Mouse (Mus musculus): ENCODE data around the gene Eps8. TPM values are rescaled to one million over a fixed set of nuclear protein-coding genes. Genes with fewer than 3 reads are reported as not detected.

Gene Eps8
- polyA plus RNA-seq, 1 experiment from 2014 or later: 1.7 TPM

DNA sequence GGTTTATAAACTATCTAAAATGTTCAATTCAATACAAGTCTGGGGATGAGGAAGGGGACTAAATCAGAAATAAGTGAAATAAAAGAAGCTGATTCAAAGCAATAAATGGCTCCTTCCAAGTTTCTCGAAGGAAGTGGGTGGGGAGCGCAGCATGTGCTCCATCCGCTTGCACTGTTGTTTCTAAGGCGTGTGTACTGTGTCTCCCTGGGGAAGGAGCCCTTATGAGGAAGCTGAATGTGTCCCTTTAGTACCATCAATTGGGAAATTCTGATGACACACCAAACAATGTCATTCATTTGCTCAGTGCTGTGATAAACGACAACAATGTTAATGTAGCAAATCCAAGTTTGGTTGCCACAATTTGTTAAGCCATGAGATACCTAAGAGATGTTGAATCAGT lies 33.0 kb upstream of the Eps8 start:
- no peaks in the 10 kb centered on the region for H3K9me3 ChIP-seq (replicated peaks)
- no peak overlapping the region for H3K4me3 ChIP-seq (replicated peaks)
- DNase-seq (no peak), ATAC-seq (ENCODE audit: low read depth) (no peak)
- no peaks in the 10 kb centered on the region for H3K4me1 ChIP-seq (replicated peaks)
- H3K27me3 ChIP-seq: no peaks in the 10 kb centered on the region
- 75% methylated on average over 5 of the region's 5 CpGs for WGBS (ENCODE audit: insufficient replicate concordance)
- H3K4me2 ChIP-seq: no peak overlapping the region
- H3K27ac ChIP-seq: no peak overlapping the region
- no peak overlapping the region for H3K9ac ChIP-seq
- no peaks in the 10 kb centered on the region for H3K36me3 ChIP-seq

GRCm38 (mm10) chr6:137682629-137683028 lies 28.0 kb upstream of the Eps8 start:
- WGBS (ENCODE audit: insufficient replicate concordance): 45% methylated on average over 2 of the region's 2 CpGs
- Histone ChIP-seq H3K4me1 (replicated peaks) (no peaks in the 10 kb centered on the region), H3K27me3 (no peaks in the 10 kb centered on the region), H3K36me3 (no peaks in the 10 kb centered on the region), H3K9ac (no peak overlapping the region), H3K27ac (no peak overlapping the region), H3K4me2 (no peak overlapping the region), H3K9me3 (replicated peaks) (no peaks in the 10 kb centered on the region), H3K4me3 (replicated peaks) (no peak overlapping the region)
- ATAC-seq (ENCODE audit: low read depth) (no peak), DNase-seq (no peak)

GRCm38 (mm10) chr6:137681000-137681399 lies 26.3 kb upstream of the Eps8 start:
- H3K27me3 ChIP-seq: no peaks in the 10 kb centered on the region
- no peak overlapping the region for H3K4me2 ChIP-seq
- H3K9ac ChIP-seq: no peak overlapping the region
- no peaks in the 10 kb centered on the region for H3K36me3 ChIP-seq
- ATAC-seq (ENCODE audit: low read depth) (no peak), DNase-seq (no peak)
- H3K4me3 ChIP-seq (replicated peaks): no peak overlapping the region
- H3K27ac ChIP-seq: no peak overlapping the region
- H3K4me1 ChIP-seq (replicated peaks): no peaks in the 10 kb centered on the region
- 65% methylated on average over 2 of the region's 2 CpGs for WGBS (ENCODE audit: insufficient replicate concordance)
- H3K9me3 ChIP-seq (replicated peaks): no peaks in the 10 kb centered on the region

- H3K27me3 ChIP-seq: 0 out of 2 replicates have a peak, but pooled peaks cover 3% of the 10 kb centered on the region
- H3K4me2 ChIP-seq: no peak overlapping the region
- 72% methylated on average over 12 of the region's 12 CpGs for WGBS (ENCODE audit: insufficient replicate concordance)
- no peak overlapping the region for H3K27ac ChIP-seq
- H3K4me3 ChIP-seq (replicated peaks): no peak overlapping the region
- H3K36me3 ChIP-seq: no peaks in the 10 kb centered on the region
- DNase-seq: no peak
- peaks cover 3% of the 10 kb centered on the region for H3K4me1 ChIP-seq (replicated peaks)
- no peaks in the 10 kb centered on the region for H3K9me3 ChIP-seq (replicated peaks)
- no peak overlapping the region for H3K9ac ChIP-seq
- no peak for ATAC-seq (ENCODE audit: low read depth)
Observed at GRCm38 (mm10) chr6:137676581-137676980, 21.9 kb upstream of the Eps8 start.

DNA sequence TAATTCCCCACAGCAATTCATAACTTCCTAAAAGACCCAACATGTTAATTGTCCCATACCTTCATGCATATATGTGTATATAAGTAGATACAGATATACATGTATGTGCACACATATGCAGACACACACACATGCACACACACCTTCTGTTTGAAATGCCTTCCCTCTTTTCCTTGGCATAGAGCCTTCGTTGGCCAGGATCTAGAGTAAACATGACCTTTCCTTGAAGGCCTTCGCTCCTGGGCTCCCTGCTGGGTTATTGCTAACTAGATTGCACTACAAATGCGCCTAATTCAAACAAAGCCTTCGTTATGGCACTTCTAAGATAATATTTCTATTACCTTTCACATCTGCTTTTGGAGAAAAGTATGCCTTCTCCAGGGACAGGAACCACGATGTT lies 20.9 kb upstream of the Eps8 start:
- ATAC-seq (ENCODE audit: low read depth) (no peak), DNase-seq (no peak)
- Histone ChIP-seq H3K36me3 (no peaks in the 10 kb centered on the region), H3K9me3 (replicated peaks) (no peaks in the 10 kb centered on the region), H3K4me3 (replicated peaks) (no peak overlapping the region), H3K4me2 (no peak overlapping the region), H3K9ac (no peak overlapping the region), H3K27ac (no peak overlapping the region), H3K4me1 (replicated peaks) (peaks cover 3% of the 10 kb centered on the region), H3K27me3 (0 out of 2 replicates have a peak, but pooled peaks cover 3% of the 10 kb centered on the region)
- WGBS (ENCODE audit: insufficient replicate concordance): 54% methylated on average over 5 of the region's 5 CpGs

DNA sequence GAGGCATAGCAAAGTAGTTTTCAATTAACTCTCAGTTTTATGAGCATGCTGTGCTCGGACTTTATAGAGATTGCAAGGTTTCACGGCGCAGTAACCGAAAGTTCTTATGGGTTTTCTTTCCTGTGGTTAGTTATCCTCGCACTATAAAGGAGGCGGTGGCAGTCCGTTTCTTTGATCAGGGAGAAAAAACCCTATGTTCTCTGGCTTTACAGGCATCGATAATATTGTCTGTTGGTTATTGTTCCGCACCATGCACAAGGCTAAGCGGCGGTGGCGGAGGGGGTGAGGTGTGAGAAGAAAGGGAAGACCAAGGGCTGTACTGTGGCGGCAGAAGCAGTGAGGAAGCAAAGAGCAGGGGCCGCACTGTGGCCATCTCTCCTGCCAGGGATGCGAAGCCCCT lies 18.6 kb upstream of the Eps8 start:
- H3K4me2 ChIP-seq: no peak overlapping the region
- ATAC-seq (ENCODE audit: low read depth): no peak
- 78% methylated on average over 15 of the region's 15 CpGs for WGBS (ENCODE audit: insufficient replicate concordance)
- H3K27ac ChIP-seq: no peak overlapping the region
- peaks cover 3% of the 10 kb centered on the region for H3K4me1 ChIP-seq (replicated peaks)
- no peak for DNase-seq
- no peak overlapping the region for H3K4me3 ChIP-seq (replicated peaks)
- no peak overlapping the region for H3K9ac ChIP-seq
- 0 out of 2 replicates have a peak, but pooled peaks cover 3% of the 10 kb centered on the region for H3K27me3 ChIP-seq
- no peaks in the 10 kb centered on the region for H3K36me3 ChIP-seq
- H3K9me3 ChIP-seq (replicated peaks): no peaks in the 10 kb centered on the region

GRCm38 (mm10) chr6:137671561-137671960 lies 16.9 kb upstream of the Eps8 start:
- DNase-seq: peak; percentile 60
- Histone ChIP-seq H3K27me3 (0 out of 2 replicates have a peak, but pooled peaks cover 3% of the 10 kb centered on the region), H3K27ac (no peak overlapping the region; the same call in 1 of the 2 replicates), H3K36me3 (no peaks in the 10 kb centered on the region), H3K9me3 (replicated peaks) (no peaks in the 10 kb centered on the region), H3K4me3 (replicated peaks) (no peak overlapping the region), H3K4me1 (replicated peaks) (peaks cover 3% of the 10 kb centered on the region), H3K9ac (no peak overlapping the region), H3K4me2 (peak overlapping the region; percentile 28; the same call in 1 of the 2 replicates)
- WGBS (ENCODE audit: insufficient replicate concordance): 26% methylated on average over 10 of the region's 10 CpGs
- ATAC-seq (ENCODE audit: low read depth): peak; percentile 87

- H3K9me3 ChIP-seq (replicated peaks): no peaks in the 10 kb centered on the region
- 82% methylated on average over 9 of the region's 9 CpGs for WGBS (ENCODE audit: insufficient replicate concordance)
- H3K9ac ChIP-seq: no peak overlapping the region
- ATAC-seq (ENCODE audit: low read depth) (no peak), DNase-seq (no peak)
- H3K27ac ChIP-seq: no peak overlapping the region
- no peak overlapping the region for H3K4me3 ChIP-seq (replicated peaks)
- H3K4me1 ChIP-seq (replicated peaks): peaks cover 3% of the 10 kb centered on the region
- H3K4me2 ChIP-seq: no peak overlapping the region
- H3K36me3 ChIP-seq: no peaks in the 10 kb centered on the region
- 0 out of 2 replicates have a peak, but pooled peaks cover 3% of the 10 kb centered on the region for H3K27me3 ChIP-seq
Observed at GRCm38 (mm10) chr6:137670820-137671219, 16.1 kb upstream of the Eps8 start.

- Histone ChIP-seq H3K27ac (no peak overlapping the region), H3K4me2 (no peak overlapping the region), H3K4me3 (replicated peaks) (no peak overlapping the region), H3K4me1 (replicated peaks) (peaks cover 3% of the 10 kb centered on the region), H3K9ac (no peak overlapping the region), H3K9me3 (replicated peaks) (no peaks in the 10 kb centered on the region), H3K36me3 (no peaks in the 10 kb centered on the region), H3K27me3 (0 out of 2 replicates have a peak, but pooled peaks cover 3% of the 10 kb centered on the region)
- 65% methylated on average over 3 of the region's 3 CpGs for WGBS (ENCODE audit: insufficient replicate concordance)
- ATAC-seq (ENCODE audit: low read depth) (no peak), DNase-seq (no peak)
Observed at GRCm38 (mm10) chr6:137669876-137670275, 15.2 kb upstream of the Eps8 start.

- DNase-seq: no peak
- Histone ChIP-seq H3K9me3 (replicated peaks) (no peaks in the 10 kb centered on the region), H3K36me3 (no peaks in the 10 kb centered on the region), H3K27ac (no peak overlapping the region), H3K4me3 (replicated peaks) (no peak overlapping the region), H3K9ac (no peak overlapping the region), H3K4me1 (replicated peaks) (peaks cover 3% of the 10 kb centered on the region), H3K27me3 (0 out of 2 replicates have a peak, but pooled peaks cover 3% of the 10 kb centered on the region), H3K4me2 (no peak overlapping the region)
- no peak for ATAC-seq (ENCODE audit: low read depth)
- WGBS (ENCODE audit: insufficient replicate concordance): 63% methylated on average over 1 of the region's 1 CpGs
Observed at GRCm38 (mm10) chr6:137669433-137669832, 14.8 kb upstream of the Eps8 start.

- H3K4me1 ChIP-seq (replicated peaks): peaks cover 3% of the 10 kb centered on the region
- no peaks in the 10 kb centered on the region for H3K9me3 ChIP-seq (replicated peaks)
- ATAC-seq (ENCODE audit: low read depth) (no peak), DNase-seq (no peak)
- no peak overlapping the region for H3K27ac ChIP-seq
- no peaks in the 10 kb centered on the region for H3K36me3 ChIP-seq
- no peak overlapping the region for H3K4me2 ChIP-seq
- H3K9ac ChIP-seq: no peak overlapping the region
- WGBS (ENCODE audit: insufficient replicate concordance): 40% methylated on average over 3 of the region's 3 CpGs
- H3K27me3 ChIP-seq: 0 out of 2 replicates have a peak, but pooled peaks cover under 1% of the 10 kb centered on the region
- no peak overlapping the region for H3K4me3 ChIP-seq (replicated peaks)
Observed at GRCm38 (mm10) chr6:137668331-137668730, 13.7 kb upstream of the Eps8 start.

DNA sequence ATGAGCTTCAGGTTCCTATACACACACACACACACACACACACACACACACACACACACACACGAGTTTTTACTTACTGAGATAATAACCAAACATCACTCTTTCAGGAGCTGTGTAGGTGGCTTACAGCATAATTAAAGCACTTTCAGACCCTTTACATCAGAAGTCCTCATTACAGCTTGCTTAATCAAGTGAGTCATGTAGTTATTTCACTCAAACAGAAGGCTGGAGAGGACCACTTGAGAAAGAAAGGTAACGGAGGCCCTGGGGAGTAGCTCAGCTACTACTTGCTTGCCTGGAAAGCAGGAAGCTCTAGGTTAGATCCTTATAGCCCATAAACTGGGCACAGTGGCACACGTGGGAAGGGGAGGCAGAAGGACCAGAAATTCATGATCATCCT lies 13.0 kb upstream of the Eps8 start:
- 51% methylated on average over 3 of the region's 3 CpGs for whole genome bisulfite sequencing (ENCODE audit: insufficient replicate concordance)
- no peaks in the 10 kb centered on the region for H3K27me3 ChIP-seq
- ATAC-seq (ENCODE audit: low read depth): no peak
- H3K36me3 ChIP-seq: no peaks in the 10 kb centered on the region
- no peak overlapping the region for H3K4me3 ChIP-seq (replicated peaks)
- H3K4me1 ChIP-seq (replicated peaks): peaks cover 3% of the 10 kb centered on the region
- no peak overlapping the region for H3K9ac ChIP-seq
- no peak for DNase-seq
- no peak overlapping the region for H3K27ac ChIP-seq
- no peak overlapping the region for H3K4me2 ChIP-seq
- no peaks in the 10 kb centered on the region for H3K9me3 ChIP-seq (replicated peaks)

Measured in liver, embryonic 13.5 days (tissue).